Mouse (Mus musculus) CD4-positive, CD25-positive, alpha-beta regulatory T cell, adult 4 months (primary cell): Measurements from ENCODE around the gene Rnf40. TPM values are rescaled to one million over a fixed set of nuclear protein-coding genes. Genes with fewer than 3 reads are reported as not detected.

ENCODE experiments used
- ATAC-seq: one replicate; pipeline ENCODE4 v1.8.0; 2017
- polyA plus RNA-seq, 2 experiments: library from polyadenylated mRNA; unstranded; fragments of 100-300 nt; shearing (Covaris generic); gene quantifications; one replicate each; pipeline ENCODE4 v1.2.1; 2017

Rnf40 gene
- polyA plus RNA-seq = 10 to 100 TPM; 26.3 to 45.6 TPM

GRCm38 (mm10) chr7:127588011-127588871 lies at the start of gene Rnf40, which contains the start of gene Ccdc189:
TSS of gene Rnf40 (plus strand) at chr7:127588767.
TSS of gene Ccdc189 (minus strand) at chr7:127588595.
- ATAC-seq = peak; percentile 97

- ATAC-seq = no peak
These were observed 46.9 kb upstream of the Rnf40 start for GRCm38 (mm10) chr7:127541671-127542070.

- no peak for ATAC-seq
These were observed 39.3 kb upstream of the Rnf40 start for GRCm38 (mm10) chr7:127549116-127549835.

DNA sequence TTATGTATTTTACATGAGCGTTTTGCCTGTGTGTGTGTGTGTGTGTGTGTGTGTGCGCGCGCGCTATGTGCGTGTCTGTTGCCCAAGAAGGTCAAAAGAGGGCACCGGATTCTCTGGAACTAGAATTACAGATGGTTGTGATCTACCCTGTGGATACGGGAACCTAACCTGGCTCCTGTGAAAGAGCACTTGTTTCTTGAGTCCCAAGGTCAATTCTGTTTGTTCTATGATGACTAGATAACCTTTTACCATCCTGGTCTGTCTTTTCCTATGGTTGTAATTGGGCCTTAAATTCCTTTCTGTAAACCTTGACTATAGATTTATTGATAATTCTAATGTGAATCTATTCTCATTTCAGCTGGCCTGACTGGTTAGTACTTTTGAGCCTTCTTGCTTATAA lies 37.0 kb upstream of the Rnf40 start:
- no peak for ATAC-seq

DNA sequence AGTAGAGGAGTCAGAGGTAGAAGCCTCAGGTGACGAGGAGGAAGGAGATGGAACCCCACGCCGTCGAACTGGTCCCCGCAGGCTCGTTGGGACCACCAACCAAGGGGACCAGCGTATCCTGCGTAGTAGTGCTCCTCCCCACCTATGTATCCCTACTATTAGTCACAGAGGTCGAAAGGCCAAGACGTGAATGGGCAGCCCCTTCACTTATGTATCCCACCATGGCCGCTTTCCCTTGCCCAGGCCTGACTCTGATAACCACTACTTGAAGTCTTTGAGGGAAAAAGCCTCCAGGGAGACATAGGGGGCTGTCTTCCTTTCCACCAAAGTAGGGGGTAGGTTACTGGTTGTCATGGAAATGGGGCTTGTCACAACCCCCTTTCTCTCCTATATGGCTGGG lies 28.0 kb upstream of the Rnf40 start:
- no peak for ATAC-seq

DNA sequence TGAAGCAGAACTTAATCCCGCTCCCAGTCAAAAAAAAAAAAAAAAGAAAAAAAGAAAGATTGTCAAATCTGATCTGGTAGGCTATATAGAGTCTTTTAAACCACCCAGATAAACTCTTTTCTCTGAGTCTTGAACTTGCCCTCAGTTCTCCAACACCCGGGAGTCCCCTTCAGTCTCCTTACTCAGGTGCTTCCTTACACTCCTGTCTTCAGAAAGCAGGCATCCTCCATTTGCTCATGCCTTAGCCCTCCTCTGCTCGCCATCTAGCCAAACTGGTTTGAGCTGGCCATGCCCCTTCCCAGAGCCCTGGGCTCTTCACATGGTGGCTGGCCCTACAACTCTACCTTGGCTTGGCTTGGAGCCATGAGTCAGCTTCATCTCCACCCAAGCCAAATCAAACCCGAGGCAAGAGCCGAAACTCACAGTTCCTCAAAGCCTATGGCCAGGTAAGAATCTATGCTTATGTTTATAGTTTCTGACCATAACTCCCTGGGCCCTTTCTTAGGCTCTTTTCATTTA lies 27.2 kb upstream of the Rnf40 start, which contains the start of gene Tmem265:
Gene Tmem265 (plus strand): TSS at position 51 of the 519 bp plus-strand sequence.
- ATAC-seq = no peak

- no peak for ATAC-seq
These were observed 24.0 kb upstream of the Rnf40 start for GRCm38 (mm10) chr7:127564381-127565150.

DNA sequence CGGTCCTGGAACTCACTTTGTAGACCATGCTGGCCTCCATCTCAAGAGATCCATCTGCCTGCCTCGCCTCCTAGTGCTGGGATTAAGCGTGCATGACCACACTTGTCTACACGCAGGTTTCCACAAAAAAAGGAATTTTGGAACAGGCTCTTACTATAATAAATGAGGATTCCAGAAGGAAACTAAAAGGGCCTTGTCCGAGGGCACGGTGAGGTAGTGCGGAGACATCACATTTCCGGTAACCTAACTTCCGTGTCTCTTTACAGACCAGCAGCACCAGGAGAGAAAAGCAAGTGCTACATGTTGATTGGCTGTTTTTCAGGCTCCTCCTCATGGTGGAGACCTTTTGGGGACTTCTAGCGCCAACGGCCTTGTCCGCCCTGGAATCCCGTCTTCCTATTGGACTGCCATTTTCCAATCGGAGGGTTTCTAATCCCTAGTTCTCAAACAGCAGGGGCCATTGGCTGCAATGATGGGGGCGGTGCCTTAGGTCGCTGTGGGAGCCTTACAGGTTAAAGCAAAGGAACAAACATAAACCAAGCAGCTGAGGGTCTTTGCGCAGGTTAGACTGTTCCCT lies 15.6 kb upstream of the Rnf40 start, which contains the start of gene Phkg2:
Gene Phkg2 (plus strand): TSS at position 446 of the 577 bp plus-strand sequence.
- ATAC-seq = peak; percentile 100

GRCm38 (mm10) chr7:127573503-127574008 lies 15.0 kb upstream of the Rnf40 start:
- no peak for ATAC-seq

DNA sequence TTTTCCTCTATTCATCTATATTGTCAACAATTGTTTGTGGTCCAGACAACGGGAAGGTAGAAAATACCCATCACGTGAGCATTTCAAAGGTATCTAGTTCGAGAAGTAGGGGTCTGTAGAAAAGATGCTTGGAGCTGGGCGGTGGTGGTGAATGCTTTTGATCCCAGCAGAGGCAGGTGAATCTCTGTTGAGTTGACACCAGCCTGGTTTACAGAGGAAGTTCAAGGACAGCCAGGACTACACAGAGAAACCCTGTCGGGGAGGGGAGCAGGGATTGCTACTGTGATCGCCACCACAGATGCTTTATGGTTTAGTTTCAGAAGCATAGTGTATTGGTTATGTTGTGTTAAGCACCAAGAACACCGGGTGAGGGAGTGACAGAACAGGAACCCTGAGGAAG lies 14.5 kb upstream of the Rnf40 start:
- no peak for ATAC-seq

GRCm38 (mm10) chr7:127583260-127583659 lies 5.3 kb upstream of the Rnf40 start:
- ATAC-seq = no peak

- no peak for ATAC-seq
These were observed 3.5 kb upstream of the Rnf40 start for GRCm38 (mm10) chr7:127585031-127585430.

DNA sequence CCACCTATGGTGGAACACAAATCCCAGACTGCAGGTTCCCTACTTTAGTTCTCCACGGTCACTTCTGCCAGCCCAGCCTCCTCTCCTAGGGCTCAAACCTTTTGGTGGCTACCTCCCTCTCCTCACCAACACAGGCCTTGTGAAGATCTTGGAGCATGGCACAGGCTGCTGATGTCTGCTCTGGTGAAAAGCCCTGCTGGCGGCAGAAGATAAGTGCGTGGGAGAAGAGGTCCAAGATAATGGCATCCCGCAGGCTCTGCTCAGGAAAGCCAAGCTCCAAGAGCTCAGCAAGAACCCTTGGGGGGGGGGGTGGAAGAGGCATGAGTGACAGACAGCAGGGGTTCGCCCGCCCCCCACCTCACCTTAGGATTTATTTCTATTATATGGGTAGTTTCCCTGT lies 2.4 kb upstream of the Rnf40 start:
- ATAC-seq = no peak

GRCm38 (mm10) chr7:127587196-127587595 lies 1.4 kb upstream of the Rnf40 start:
- ATAC-seq = no peak

DNA sequence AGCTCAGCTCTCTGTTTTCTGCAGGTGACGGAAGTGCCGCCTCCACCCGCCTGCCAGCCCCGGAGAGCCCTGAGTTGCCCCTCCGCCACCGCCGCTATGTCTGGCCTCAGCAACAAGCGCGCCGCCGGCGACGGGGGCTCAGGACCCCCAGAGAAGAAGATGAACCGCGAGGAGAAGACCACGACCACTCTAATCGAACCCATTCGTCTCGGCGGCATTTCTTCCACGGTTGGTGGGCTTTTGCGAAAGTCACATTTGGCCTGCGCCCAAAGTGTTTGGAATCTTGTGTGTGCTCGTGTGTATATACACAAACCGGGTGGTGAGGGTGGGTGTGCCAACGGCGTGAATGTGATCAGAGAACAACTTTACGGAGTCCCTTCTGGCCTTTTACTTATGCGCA lies 334 bp downstream of the Rnf40 start:
- ATAC-seq = peak; percentile 28

DNA sequence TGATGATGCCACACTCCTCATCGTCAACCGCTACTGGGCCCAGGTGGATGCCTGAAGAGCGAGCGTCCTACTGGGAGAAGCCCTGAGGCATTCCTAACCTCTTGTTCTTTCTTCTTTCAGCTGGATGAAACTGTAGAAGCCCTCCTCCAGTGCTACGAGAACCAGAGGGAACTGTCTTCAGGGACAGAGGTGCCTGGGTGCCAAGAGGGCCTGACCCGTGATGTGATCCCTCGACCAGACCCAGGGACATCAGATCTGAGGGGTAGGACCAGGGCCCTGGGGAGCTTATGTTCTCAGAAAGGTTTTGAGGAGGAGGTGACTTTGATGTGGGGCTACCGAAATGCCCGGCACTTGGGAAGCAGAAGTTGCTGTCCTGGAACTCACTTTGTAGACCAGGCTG lies 1.1 kb downstream of the Rnf40 start:
- no peak for ATAC-seq

DNA sequence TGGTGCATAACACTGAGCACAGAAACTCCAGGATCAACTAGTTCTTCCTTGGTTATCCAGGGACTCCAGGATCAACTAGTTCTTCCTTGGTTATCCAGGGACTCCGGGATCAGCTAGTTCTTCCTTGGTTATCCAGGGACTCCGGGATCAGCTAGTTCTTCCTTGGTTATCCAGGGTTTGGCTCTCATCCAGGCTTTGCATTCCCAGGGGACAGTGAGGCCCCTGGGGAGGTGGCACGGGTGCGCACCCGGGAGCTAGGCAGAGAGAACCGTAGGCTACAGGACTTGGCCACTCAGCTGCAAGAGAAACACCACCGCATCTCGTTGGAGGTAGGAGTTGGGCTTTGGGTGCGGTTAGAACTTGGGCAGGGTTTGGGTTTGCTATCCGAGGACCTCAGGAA lies 2.5 kb downstream of the Rnf40 start:
- ATAC-seq = no peak

- ATAC-seq = no peak
These were observed 4.0 kb downstream of the Rnf40 start for GRCm38 (mm10) chr7:127592575-127592974.

GRCm38 (mm10) chr7:127596747-127597146 lies 8.2 kb downstream of the Rnf40 start:
- ATAC-seq = no peak

DNA sequence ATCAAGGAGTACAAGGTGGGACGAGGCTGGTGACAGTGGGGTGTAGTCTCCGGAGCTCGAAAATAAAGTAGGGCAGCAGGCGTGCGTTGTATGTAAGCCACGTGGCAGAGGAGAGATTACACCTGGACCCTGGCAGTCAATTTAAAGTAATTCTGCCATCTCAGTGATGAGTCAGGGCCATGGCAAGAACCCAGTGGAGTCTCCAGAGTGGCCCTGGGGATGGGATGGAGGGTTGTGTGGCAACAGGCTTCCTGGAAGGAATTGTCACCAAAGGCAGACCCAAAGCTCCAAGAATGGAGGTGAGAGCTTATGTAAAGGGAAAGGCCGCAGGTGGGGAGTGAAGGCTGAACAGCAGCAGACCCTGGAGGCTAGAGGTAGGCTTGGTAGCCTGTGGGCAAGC lies 12.0 kb downstream of the Rnf40 start:
- ATAC-seq = no peak

GRCm38 (mm10) chr7:127601735-127602134 lies 13.2 kb downstream of the Rnf40 start:
- ATAC-seq = no peak

DNA sequence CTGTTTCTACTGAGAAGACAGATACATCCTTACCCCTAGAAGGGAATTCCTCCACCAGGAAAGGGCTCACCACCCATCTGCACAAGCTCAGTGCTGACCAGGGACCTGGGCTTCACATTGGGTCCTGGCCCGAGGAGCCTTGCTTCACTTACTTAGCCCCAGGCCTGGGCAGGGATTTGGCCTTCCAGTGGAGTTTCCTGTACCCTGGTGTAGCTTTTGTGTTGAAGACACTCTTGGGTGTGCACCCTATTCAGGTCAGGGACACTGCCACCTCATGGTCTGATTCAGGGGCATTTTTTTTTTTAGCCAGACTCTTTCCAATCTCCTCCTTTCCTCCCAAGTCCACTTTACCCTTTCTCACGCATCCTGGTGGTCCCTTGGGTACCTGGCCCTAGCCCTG lies 14.3 kb downstream of the Rnf40 start:
- ATAC-seq = no peak
